Mouse (Mus musculus) neural tube, embryonic 15.5 days (tissue): ENCODE results near the gene Pde9a. TPM values are rescaled to one million over a fixed set of nuclear protein-coding genes. Genes with fewer than 3 reads are reported as not detected.
"Not testable (repeated sequence)": the region's sequence is repeated elsewhere in the genome, so short reads cannot be mapped to it uniquely, and the experiment has no call there.

ENCODE experiments used
- ATAC-seq: fragments of 200-750 bp; cut with Nextera tagmentation; 2 replicates; pipeline ENCODE4 v1.8.0; 2017; ENCODE audit warnings: mild to moderate bottlenecking, moderate TSS enrichment, moderate library complexity; ENCODE audit not compliant: low FRiP score
- H3K27ac ChIP-seq: fragments of 300-500 bp; sonication (generic); replicated peaks from 2 replicates; pipeline ENCODE4 v1.5.1; 2015; ENCODE audit warnings: mild to moderate bottlenecking, inconsistent platforms
- H3K27me3 ChIP-seq: fragments of 300-500 bp; sonication (generic); replicated peaks from 2 replicates; pipeline ENCODE4 v1.6.1; 2015; ENCODE audit warnings: inconsistent platforms
- H3K36me3 ChIP-seq: fragments of 300-500 bp; sonication (generic); 2 replicates; pipeline ENCODE4 v1.6.1; 2015; ENCODE audit warnings: inconsistent platforms
- H3K4me1 ChIP-seq: fragments of 300-500 bp; sonication (generic); 2 replicates; pipeline ENCODE4 v1.6.1; 2015; ENCODE audit warnings: inconsistent platforms
- H3K4me2 ChIP-seq: fragments of 300-500 bp; sonication (generic); 2 replicates; pipeline ENCODE4 v1.6.1; 2015; ENCODE audit warnings: inconsistent platforms, mild to moderate bottlenecking, moderate library complexity
- H3K4me3 ChIP-seq: fragments of 300-500 bp; sonication (generic); replicated peaks from 2 replicates; pipeline ENCODE4 v1.5.1; 2015; ENCODE audit warnings: mild to moderate bottlenecking, inconsistent platforms
- H3K9ac ChIP-seq: fragments of 300-500 bp; sonication (generic); replicated peaks from 2 replicates; pipeline ENCODE4 v1.6.1; 2015; ENCODE audit warnings: mild to moderate bottlenecking, inconsistent platforms
- H3K9me3 ChIP-seq: fragments of 300-500 bp; sonication (generic); replicated peaks from 2 replicates; pipeline ENCODE4 v1.6.1; 2016; ENCODE audit warnings: inconsistent platforms
- WGBS: fragments of 180-500 bp; shearing (Covaris S2); methylation state at CpG from one replicate; pipeline ENCODE4 v1.1.7; 2015; ENCODE audit warnings: mixed read lengths; 5-methylcytosine and 5-hydroxymethylcytosine counted together
- polyA plus RNA-seq: library from polyadenylated mRNA; unstranded; fragments of >200 nt; fragmentation: Nextera tagmentation; extraction: Ambion mirVana; gene quantifications from 2 replicates; pipeline ENCODE4 v1.2.1, GENCODE M21; 2015

Pde9a gene
- polyA plus RNA-seq, result 24.9 and 25.8 TPM in 2 replicates

- Histone ChIP-seq H3K27ac (peak within 1 kb of the TSS; percentile 67), H3K9me3 (no peaks in the 10 kb centered on the region), H3K4me2 (peak within 1 kb of the TSS; percentile 78), H3K9ac (peak within 1 kb of the TSS; percentile 66), H3K36me3 (no peaks in the 10 kb centered on the region), H3K27me3 (no peaks in the 10 kb centered on the region), H3K4me3 (peak within 1 kb of the TSS; percentile 65), H3K4me1 (peaks cover 51% of the 10 kb centered on the region)
- under 1% methylated on average over 37 of the region's 56 CpGs for WGBS
- ATAC-seq, result peak; percentile 90
Observed at GRCm38 (mm10) chr17:31385671-31386665, at the start of gene Pde9a. Gene Pde9a (plus strand): TSS chr17:31386210.

GRCm38 (mm10) chr17:31339769-31340168 is 46.2 kb upstream of the Pde9a start:
- no peaks in the 10 kb centered on the region for H3K27me3 ChIP-seq
- H3K9ac ChIP-seq, result no peak overlapping the region
- no peaks in the 10 kb centered on the region for H3K9me3 ChIP-seq
- H3K4me1 ChIP-seq, result peaks cover 4% of the 10 kb centered on the region; the same call in 1 of the 2 replicates
- 75% methylated on average over 2 of the region's 2 CpGs for WGBS
- no peak overlapping the region for H3K27ac ChIP-seq
- ATAC-seq, result no peak
- H3K4me2 ChIP-seq, result no peak overlapping the region
- H3K4me3 ChIP-seq, result no peak overlapping the region
- H3K36me3 ChIP-seq, result no peaks in the 10 kb centered on the region

- no peak overlapping the region for H3K27ac ChIP-seq
- peaks cover 4% of the 10 kb centered on the region; the same call in 1 of the 2 replicates for H3K4me1 ChIP-seq
- no peak overlapping the region for H3K4me2 ChIP-seq
- H3K36me3 ChIP-seq, result 0 out of 2 replicates have a peak, but pooled peaks cover 11% of the 10 kb centered on the region
- no peak for ATAC-seq
- WGBS, result 51% methylated on average over 6 of the region's 6 CpGs
- H3K9me3 ChIP-seq, result no peaks in the 10 kb centered on the region
- no peak overlapping the region for H3K4me3 ChIP-seq
- no peak overlapping the region for H3K9ac ChIP-seq
- H3K27me3 ChIP-seq, result no peaks in the 10 kb centered on the region
Observed at GRCm38 (mm10) chr17:31342191-31342590, 43.8 kb upstream of the Pde9a start.

GRCm38 (mm10) chr17:31344172-31344801 is 41.7 kb upstream of the Pde9a start:
- WGBS, result 48% methylated on average over 5 of the region's 5 CpGs

GRCm38 (mm10) chr17:31344816-31345215 is 41.2 kb upstream of the Pde9a start:
- ATAC-seq, result no peak
- Histone ChIP-seq H3K4me1 (peaks cover 4% of the 10 kb centered on the region; the same call in 1 of the 2 replicates), H3K9ac (no peak overlapping the region), H3K4me2 (no peak overlapping the region), H3K27me3 (no peaks in the 10 kb centered on the region), H3K9me3 (no peaks in the 10 kb centered on the region), H3K4me3 (no peak overlapping the region), H3K36me3 (0 out of 2 replicates have a peak, but pooled peaks cover 11% of the 10 kb centered on the region), H3K27ac (no peak overlapping the region)
- whole genome bisulfite sequencing, result 88% methylated on average over 3 of the region's 3 CpGs

More at GRCm38 (mm10) chr17:31344172-31344801, 41.7 kb upstream of the Pde9a start:
- Histone ChIP-seq H3K9ac (no peak overlapping the region), H3K4me3 (no peak overlapping the region), H3K4me1 (peaks cover 4% of the 10 kb centered on the region; the same call in 1 of the 2 replicates), H3K27ac (no peak overlapping the region), H3K36me3 (0 out of 2 replicates have a peak, but pooled peaks cover 11% of the 10 kb centered on the region), H3K27me3 (no peaks in the 10 kb centered on the region), H3K4me2 (no peak overlapping the region), H3K9me3 (no peaks in the 10 kb centered on the region)
- ATAC-seq, result no peak

- no peak for ATAC-seq
- Histone ChIP-seq H3K4me3 (no peak overlapping the region), H3K4me1 (no peaks in the 10 kb centered on the region), H3K27ac (no peak overlapping the region), H3K9ac (no peak overlapping the region), H3K27me3 (no peaks in the 10 kb centered on the region), H3K9me3 (no peaks in the 10 kb centered on the region), H3K4me2 (no peak overlapping the region), H3K36me3 (peaks cover 16% of the 10 kb centered on the region; the same call in 1 of the 2 replicates)
- WGBS, result 83% methylated on average over 5 of the region's 5 CpGs
Observed at GRCm38 (mm10) chr17:31348129-31348528, 37.9 kb upstream of the Pde9a start.

GRCm38 (mm10) chr17:31349388-31349787 is 36.6 kb upstream of the Pde9a start:
- Histone ChIP-seq H3K4me2 (no peak overlapping the region), H3K9me3 (no peaks in the 10 kb centered on the region), H3K27ac (no peak overlapping the region), H3K27me3 (no peaks in the 10 kb centered on the region), H3K36me3 (peaks cover 16% of the 10 kb centered on the region; the same call in 1 of the 2 replicates), H3K4me3 (no peak overlapping the region), H3K4me1 (no peaks in the 10 kb centered on the region), H3K9ac (no peak overlapping the region)
- no peak for ATAC-seq
- 81% methylated on average over 12 of the region's 12 CpGs for WGBS

GRCm38 (mm10) chr17:31351984-31352383 is 34.0 kb upstream of the Pde9a start:
- no peaks in the 10 kb centered on the region for H3K27me3 ChIP-seq
- ATAC-seq, result no peak
- no peaks in the 10 kb centered on the region for H3K9me3 ChIP-seq
- no peak overlapping the region for H3K9ac ChIP-seq
- no peak overlapping the region for H3K4me2 ChIP-seq
- peaks cover 5% of the 10 kb centered on the region; the same call in 1 of the 2 replicates for H3K36me3 ChIP-seq
- no peak overlapping the region for H3K4me3 ChIP-seq
- peaks cover 19% of the 10 kb centered on the region for H3K4me1 ChIP-seq
- WGBS, result 74% methylated on average over 8 of the region's 8 CpGs
- no peak overlapping the region for H3K27ac ChIP-seq

- no peak overlapping the region for H3K9ac ChIP-seq
- ATAC-seq, result no peak
- H3K4me3 ChIP-seq, result no peak overlapping the region
- H3K36me3 ChIP-seq, result peaks cover 5% of the 10 kb centered on the region; the same call in 1 of the 2 replicates
- H3K27ac ChIP-seq, result no peak overlapping the region
- H3K4me2 ChIP-seq, result no peak overlapping the region
- WGBS, result 84% methylated on average over 2 of the region's 2 CpGs
- H3K4me1 ChIP-seq, result peaks cover 19% of the 10 kb centered on the region
- H3K27me3 ChIP-seq, result no peaks in the 10 kb centered on the region
- H3K9me3 ChIP-seq, result no peaks in the 10 kb centered on the region
Observed at GRCm38 (mm10) chr17:31353255-31353654, 32.8 kb upstream of the Pde9a start.

- 80% methylated on average over 3 of the region's 3 CpGs for WGBS
- not testable (repeated sequence) for H3K36me3 ChIP-seq, H3K27me3 ChIP-seq, ATAC-seq, H3K4me3 ChIP-seq, H3K27ac ChIP-seq, H3K9me3 ChIP-seq, H3K9ac ChIP-seq, H3K4me2 ChIP-seq
- H3K4me1 ChIP-seq, result peaks cover 19% of the 10 kb centered on the region
Observed at GRCm38 (mm10) chr17:31354684-31355083, 31.3 kb upstream of the Pde9a start.

GRCm38 (mm10) chr17:31355792-31356502 is 30.1 kb upstream of the Pde9a start:
- Histone ChIP-seq H3K9me3 (no peaks in the 10 kb centered on the region), H3K9ac (no peak overlapping the region), H3K4me1 (peaks cover 23% of the 10 kb centered on the region), H3K4me2 (no peak overlapping the region), H3K36me3 (no peaks in the 10 kb centered on the region), H3K27ac (peak overlapping the region; percentile 63; the same call in 1 of the 2 replicates), H3K4me3 (no peak overlapping the region), H3K27me3 (no peaks in the 10 kb centered on the region)
- peak; percentile 48 for ATAC-seq
- 24% methylated on average over 8 of the region's 8 CpGs for WGBS
